Mouse (Mus musculus) lung, postnatal 10 days (tissue): ENCODE results near the gene Ctsw.
A peak's percentile ranks its signal among the peaks of the same experiment; 100 is the strongest.

ENCODE experiments used
- DNase-seq: peaks from one replicate; pipeline ENCODE4 v3.0.0; 2021

The Ctsw gene

DNA sequence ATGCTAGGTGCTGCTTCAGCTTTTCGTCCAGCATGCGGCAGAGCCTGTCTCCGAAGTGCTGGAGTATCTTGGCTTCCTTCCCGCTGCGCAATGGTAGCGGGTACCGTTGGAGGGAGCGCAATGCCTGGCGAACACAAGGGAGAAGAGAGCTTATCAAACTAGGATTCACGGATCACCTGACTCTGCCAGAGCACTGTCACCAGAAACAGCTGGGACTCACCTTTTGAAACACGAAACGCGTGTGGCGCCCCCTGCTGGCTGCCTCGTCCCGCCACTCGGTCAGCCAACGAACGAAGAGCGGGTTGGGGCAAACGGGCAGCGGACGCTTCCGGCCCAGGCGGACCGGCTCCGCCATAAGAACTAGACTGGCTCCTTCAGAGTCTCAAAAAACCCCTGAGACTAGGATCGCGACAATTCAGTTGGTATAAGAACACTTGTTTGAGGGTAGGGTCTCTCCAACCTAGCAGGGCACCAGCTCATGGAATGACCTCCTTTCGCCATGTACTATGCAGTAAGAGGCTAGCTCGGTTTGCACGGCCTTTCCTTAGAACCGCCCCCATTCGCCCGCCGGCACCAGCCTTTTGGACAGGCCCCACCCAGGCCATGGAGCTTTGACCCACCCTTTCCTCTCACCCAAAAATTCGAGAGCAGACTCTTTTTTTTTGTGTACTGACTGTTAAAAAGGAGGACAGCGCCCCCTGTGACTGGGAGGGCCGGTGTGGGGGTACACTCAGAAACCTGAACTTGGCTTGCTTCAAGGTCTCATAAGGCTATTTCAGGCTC lies 19.7 kb upstream of the Ctsw start, which contains the start of gene Mus81:
TSS of gene Mus81 (minus strand) at position 635 of the 783 bp plus-strand sequence.
- peak; percentile 99 for DNase-seq

DNA sequence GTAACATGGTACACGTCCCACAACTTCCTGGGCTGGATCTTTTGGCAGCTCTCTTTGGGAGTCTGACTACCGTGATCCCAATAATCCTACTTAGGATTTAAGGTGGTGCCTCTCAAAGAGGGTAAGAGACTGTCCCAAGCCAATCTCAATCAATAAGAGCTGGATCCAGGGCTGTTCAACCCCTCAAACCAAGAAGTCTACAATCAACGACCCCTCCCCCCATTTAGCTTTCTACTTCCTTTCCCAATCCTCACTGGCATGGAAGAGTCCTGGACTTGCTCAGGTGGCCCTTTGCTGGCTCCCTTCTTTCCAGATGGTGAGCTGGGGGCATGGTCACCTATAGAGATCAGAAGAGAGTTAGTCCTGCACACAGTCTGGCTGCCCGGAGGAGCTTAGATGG lies 18.5 kb upstream of the Ctsw start:
- peak; percentile 7 for DNase-seq

DNA sequence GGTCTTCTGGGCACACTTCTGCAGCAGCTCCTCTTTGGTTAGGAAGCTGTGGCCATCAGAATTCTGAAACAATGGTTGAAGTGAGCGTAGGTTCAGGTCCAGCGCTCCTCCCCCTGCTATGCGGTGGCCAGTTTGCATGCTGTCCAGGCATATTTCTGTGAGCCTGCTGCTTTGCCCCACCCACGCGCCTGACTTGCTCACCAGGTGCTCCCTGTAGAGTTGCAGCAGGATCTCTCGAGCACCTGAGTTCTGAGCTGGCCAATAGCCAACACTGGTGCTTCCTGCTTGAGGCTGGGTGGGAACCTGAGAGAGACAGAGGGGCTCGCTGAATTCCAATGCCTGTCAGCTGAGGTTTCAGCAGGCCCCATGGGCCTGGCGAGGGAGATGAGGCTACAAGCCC lies 18.0 kb upstream of the Ctsw start:
- DNase-seq, result peak; percentile 66

DNA sequence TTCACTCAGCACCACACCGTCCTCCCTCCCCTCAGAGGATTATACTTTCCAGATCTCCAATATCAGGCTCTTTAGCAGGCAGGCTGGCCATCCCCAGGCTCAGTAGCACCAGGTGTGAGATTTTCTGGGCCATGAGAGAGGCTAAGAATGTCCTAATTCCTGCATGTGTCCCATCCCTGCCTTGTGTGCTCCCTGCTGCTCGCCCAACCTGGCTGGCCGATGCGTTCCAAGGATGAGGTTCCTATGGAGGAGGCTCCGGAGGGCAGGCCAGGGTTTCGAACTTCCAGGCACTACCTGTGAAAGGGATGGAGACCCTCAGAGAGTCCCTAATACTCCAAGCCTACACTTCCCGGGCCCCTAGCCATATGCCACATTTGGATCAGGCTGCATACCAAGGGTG lies 17.5 kb upstream of the Ctsw start:
- DNase-seq, result no peak

DNA sequence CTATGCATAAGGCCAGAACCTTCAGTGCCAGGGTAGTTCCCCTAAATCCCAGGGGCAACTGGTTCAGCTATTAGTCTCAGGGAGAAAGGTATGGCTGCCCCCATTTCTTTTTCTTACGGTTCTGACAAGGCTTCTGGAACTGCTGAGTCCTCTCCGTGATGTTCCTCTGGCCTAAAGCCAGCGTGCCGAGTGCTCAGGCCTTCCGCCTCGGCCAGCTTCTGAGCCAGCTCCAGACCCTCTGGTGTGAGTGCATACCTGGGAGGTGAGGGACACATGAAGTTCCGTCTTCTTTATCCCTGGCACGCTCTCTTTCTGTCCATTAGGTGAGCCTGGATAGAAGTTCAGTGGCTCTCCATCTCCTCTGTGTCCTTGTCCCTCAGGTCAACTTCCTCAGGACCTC lies 17.1 kb upstream of the Ctsw start:
- peak; percentile 18 for DNase-seq

DNA sequence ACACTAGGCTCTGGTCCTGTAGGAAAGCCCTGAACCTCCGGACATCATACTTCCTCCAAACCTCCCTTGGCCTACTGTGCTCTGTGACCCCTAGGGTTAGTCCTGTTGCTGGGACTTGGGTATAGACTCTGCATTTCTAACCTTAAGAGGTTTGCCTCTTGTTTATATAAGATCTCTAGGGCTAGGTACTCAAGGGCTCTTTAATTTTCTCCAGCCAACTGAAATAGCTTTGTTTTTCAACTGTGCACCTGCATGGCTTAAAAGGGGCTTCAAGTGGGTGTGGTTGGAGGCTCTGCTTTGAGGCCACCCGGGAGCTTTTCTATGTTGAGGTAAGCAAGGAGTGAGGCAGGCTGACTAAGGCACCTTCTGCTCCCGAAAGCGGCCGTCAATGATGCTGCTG lies 16.2 kb upstream of the Ctsw start:
- no peak for DNase-seq

DNA sequence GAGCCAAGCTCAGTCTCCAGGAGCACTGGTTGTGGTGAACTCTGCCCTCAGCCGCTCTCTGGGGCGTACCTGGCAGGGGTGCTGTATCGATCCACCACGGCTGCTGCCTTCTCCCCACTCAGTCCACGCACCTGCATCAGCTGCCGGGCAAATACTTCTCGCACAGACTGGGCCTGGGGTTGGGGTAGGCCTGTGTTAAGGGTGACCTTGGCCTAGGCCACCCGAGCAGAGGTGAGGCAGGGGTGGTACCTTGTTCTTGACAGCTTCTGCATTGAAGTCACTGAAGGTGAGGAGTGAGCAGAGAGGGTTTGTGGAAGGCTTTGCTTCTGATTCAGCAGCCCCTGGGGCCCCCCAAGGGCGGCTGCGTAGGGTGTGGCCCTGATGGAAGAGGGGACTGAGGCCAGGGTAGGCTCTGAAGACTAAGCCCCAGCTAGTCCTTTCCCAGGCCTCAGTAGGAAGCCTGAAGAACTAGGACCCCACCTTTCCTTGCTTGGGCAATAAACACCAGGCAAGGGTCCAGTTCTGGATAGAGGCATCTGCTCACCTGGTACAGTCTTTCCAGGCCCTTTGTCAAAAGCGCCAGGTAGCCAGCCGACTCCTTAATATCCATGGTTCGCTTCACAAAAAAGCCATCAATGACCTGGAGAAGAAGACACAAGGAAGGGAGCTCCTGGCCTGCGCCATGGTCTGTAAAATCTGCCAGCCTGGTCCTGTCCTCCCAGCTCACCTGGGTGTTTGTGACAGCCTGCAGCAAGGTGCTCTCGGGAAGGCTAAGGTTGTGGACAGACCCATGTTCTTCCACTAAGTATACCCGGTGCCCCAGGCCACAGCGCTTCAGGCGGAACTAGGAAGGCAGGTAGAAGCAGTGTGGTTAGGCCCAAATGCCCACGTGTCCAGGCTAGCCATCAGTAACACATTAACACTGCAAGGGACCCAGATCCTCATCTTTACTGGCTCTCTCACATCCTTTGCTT lies 15.4 kb upstream of the Ctsw start:
- no peak for DNase-seq

DNA sequence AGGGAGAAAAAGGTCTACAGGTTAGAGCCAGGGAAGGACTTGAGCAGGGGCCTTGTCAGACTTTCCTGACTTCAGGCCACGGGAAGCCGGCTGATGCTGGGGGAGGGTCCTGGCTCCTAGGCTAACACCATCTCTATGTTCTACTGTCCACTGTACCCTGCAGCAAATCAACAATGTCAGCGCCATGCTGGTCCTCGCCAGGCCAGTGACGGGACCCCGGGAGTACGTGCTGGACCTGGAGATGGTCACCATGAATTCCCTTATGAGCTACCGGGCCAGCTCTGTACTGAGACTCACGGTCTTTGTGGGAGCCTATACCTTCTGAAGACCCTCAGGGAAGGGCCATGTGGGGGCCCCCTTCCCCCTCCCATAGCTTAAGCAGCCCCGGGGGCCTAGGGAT lies 13.1 kb upstream of the Ctsw start:
- DNase-seq, result no peak

DNA sequence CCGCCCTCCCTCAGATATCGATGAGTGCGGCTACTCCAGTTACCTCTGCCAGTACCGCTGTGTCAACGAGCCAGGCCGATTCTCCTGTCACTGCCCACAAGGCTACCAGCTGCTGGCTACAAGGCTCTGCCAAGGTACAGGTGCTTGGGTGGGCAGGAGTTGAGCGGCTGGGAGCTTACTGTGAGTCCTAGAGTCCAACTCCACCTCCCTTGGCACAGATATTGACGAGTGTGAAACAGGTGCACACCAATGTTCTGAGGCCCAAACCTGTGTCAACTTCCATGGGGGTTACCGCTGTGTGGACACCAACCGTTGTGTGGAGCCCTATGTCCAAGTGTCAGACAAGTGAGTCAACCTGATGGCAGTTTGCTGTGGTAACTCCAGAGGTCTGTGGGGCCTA lies 11.7 kb upstream of the Ctsw start:
- no peak for DNase-seq

DNA sequence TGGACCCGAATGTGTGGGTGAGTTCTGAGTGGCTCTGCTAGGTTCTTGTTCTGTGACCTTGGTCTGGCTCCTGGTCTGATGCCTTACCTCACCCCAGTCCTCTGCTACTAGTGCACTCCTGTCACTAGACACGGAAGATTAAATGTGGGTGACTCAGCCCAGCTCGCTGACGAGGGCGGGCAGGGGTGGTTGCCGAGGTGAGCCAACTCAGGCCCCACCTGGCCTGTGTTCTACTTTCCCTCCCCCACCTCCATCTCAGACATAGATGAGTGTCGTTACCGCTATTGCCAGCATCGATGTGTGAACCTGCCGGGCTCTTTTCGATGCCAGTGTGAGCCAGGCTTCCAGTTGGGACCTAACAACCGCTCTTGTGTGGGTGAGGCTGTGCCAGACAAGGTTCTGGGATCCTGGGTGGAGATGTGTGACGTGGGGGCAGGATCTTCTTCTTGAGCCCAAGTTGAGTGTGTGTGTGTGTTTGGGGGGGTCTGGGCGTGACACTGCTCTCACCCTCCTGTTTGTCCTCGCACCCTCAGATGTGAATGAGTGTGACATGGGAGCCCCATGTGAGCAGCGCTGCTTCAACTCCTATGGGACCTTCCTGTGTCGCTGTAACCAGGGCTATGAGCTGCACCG lies 9.5 kb upstream of the Ctsw start:
- no peak for DNase-seq

DNA sequence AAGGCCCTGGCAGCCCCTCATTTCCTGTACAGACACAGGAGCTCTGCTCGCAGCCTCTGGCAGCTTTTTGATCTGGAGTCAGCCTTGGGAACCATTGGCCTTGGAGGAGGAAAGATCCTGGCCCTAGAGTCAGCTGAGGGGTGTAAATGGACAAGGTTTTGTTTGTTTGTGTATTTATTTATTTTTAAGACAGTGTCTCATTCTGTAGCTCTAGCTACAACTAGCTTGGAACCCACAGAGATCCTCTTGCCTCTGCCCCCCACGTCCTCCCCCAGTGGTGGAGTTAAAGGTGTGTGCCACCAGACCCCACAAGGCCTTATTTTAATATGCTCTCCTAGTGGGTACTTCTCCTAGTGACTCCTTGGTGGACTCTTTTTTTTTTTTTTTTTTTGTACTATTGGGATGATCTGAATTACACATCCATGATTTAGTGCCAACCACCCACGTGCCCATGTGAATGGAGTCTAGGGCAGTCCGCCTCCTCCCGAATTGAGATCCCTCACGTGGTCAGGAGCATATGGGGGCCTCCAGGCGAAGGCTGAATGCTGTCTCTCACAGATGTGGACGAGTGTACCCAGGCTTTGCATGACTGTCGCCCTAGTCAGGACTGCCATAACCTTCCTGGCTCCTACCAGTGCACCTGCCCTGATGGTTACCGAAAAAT lies 8.8 kb upstream of the Ctsw start:
- DNase-seq, result no peak

DNA sequence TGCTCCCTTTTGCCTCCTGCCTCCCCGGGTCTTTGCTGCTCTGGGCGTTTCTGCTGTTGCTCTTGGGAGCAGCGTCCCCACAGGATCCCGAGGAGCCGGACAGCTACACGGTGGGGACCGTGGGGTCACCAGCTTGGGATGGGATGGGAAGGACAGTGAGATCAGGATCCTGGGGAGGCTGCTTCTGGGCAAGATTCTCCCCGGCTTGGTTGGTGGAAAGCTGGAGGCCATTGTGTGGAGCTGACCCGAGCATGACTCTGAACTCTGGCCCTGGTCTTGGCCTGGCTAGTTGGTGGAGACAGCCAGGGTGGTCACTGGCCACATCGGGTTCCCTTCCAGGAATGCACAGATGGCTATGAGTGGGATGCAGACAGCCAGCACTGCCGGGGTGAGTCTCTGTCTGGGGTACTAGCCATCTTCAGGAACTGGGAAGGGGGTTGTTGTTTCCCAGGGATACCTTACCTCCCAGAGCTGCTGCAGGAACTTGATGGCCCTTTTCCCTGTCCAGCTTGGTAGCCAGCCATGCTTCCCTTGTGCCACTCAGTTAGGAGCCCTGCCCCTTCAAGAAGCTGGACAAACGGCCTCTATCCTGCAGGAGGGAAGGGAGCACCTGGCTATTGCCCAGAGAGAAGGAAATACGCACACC lies 6.9 kb upstream of the Ctsw start:
- DNase-seq, result peak; percentile 30

DNA sequence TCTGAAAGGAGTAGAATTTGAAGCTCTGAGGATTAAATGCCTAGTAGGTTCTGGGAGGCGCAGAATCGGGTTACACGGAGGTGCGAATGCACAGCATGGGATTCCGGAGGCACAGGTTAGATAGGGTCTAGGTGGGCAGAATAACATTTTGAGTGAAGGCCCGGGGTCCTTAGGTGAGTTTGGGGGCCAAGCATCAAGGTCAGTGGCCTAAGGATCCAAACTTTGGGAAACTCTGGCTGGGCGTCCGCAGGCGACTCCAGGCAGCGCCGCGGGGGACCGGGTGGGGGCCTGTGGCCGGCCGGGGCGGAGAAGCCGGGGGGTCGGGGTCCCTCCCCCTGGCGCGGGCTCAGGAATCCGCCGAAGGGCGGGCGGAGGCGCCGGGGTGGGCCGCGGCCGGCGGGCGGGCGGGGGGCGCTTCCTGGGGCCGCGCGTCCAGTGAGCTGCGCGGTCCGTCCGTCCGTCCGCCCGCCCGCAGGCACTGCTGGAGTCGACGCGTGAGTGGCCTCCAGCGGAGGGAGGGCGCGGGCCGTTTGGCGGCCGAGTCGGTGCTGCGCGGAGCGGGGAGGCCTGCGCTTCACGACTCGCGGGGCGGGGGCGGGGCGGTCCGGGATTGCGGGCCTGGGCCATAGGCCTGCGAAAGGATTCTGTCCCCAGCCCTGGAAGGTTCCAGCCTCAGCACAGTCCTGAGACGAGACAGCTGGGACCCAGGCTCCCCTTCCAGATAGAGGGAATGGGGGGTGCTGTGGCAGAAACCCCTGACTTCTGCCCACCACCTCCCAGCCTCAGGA lies 6.2 kb upstream of the Ctsw start:
- peak; percentile 63 for DNase-seq

DNA sequence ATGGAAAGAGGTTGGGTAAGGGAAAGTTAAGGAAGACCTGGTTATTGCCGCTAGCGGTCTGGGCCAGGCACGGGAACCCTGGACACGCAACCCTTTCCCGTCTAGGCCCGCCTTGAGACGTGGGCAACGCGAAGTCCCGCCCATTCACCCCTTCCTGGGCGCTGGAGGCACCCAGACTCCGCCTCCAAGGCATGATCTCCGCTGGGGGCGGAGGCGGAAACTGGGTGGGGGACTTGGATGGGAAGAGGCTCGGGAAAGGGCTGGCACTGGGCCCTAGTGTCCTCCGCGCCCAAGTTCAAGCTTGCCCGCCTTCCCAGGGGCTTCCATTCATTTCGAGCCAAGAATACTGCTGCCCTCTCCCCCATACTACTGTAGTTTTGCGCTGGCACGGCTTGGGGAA lies 5.4 kb upstream of the Ctsw start, which contains the start of gene Efemp2:
TSS of gene Efemp2 (plus strand) at position 235 of the 400 bp plus-strand sequence.
- DNase-seq, result peak; percentile 95

DNA sequence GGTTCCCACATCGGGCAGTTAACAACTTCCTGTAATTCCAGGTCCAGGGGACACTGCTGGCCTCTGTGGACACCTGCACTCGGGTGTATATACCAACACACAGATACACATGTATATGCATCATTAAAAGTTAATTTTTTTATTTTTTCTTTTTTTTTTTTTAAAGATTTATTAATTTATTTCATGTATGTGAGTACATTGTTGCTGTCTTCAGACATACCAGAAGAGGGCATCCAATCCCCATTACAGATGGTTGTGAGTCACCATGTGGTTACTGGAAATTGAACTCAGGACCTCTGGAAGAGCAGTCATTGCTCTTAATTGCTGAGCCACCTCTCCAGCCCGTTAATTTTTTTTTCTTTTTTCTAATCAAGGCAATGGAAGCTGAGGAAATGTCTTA lies 4.5 kb upstream of the Ctsw start:
- no peak for DNase-seq

DNA sequence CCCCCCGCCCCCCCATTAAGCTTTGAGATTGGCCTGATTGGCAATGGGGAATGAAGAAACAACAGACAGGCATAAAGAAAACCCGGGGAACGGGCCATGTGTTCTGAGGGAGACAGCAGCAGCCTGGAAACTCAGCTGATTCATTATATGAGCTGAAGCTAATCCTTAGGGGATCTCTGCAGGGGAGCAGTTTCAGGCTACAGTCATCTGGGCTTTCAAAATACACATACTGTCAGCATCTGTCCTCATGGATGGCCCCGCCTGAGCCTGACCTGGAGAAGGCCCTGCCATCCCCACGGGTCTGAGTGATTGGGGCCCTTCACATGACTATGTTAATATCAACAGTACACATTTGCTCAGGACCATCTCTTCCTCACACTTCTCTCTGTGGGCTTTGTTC lies 3.5 kb upstream of the Ctsw start:
- no peak for DNase-seq

DNA sequence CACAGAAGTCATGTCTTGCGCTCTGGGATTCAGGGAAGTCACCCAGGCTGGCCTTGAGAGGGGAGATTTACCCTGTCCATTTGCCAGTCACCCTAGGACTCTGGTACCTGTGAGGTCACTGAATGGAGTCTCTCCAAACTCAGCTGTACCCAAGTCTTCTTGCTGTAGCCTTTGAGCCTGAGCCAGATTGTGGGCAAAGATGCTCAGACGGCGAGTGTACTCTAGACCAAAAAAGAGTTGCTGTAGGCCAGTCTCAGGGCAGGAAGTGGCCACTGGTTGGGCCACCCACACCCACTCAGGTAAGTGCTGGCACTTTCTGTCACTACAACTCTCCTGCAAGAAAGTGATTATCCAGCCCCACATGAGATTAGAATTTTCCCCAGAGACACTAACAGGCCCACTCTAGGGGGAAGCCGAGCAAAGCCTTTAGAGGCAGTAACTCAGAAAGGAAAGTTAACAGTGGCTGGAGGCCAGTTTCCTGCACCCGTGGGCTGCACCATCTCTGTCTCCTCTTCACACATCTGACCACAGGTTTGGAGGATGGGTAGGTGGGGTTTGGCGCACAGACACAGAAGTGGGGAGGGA lies 1.3 kb downstream of the Ctsw start:
- DNase-seq, result no peak

DNA sequence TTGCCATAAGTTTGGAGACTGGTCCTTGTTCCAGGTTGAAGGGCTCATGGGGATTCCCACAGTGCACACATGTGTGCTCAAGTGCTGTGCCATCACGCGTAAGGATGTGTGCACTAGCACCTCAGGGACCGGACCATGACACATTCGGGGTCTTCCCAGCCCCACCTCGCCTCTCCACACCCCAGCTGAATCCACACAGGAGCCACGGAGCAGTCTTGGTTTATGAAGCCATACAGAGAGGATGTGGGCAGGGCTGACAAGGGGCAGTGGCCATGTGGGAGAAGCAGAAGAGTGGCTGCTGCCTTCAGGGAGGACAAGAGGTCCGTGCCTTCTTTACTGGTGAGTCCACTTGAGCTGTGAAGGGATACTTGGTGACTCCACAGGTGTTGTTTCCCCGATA lies 3.3 kb downstream of the Ctsw start:
- DNase-seq, result no peak

DNA sequence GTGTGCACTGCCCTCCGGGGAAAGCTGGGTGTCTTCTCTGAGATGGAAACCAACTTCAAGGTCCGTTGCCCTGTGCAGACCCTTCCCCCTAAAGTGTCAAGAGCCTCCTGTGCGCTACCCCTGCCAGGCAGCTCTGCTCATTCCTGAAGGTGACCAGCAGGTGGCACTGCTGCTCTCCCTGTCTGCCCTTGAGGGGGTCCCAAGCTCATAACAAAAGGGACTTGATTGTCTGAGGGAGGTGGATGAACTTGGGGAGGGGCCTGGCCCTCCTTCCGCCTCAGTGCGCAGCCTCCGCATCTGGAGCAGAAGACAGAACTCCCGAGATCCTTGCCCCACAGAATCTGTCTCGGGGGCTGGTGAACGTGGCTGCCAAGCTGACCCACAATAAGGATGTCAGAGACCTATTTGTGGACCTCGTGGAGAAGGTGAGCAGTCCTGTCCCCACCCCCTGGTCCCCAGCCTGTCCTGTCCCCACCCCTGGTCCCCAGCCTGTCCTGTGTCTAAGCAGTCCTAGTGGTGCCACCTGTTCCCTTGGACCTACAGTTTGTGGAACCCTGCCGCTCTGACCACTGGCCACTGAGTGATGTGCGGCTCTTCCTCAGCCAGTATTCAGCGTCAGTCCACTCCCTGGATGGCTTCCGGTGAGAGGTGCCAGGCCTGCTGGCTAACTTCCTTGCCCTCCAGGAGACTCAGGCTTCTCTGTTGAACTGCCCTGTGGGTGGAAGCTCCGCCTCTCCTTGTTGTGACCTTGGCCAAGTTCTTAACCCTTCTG lies 4.3 kb downstream of the Ctsw start:
- DNase-seq, result peak; percentile 80

DNA sequence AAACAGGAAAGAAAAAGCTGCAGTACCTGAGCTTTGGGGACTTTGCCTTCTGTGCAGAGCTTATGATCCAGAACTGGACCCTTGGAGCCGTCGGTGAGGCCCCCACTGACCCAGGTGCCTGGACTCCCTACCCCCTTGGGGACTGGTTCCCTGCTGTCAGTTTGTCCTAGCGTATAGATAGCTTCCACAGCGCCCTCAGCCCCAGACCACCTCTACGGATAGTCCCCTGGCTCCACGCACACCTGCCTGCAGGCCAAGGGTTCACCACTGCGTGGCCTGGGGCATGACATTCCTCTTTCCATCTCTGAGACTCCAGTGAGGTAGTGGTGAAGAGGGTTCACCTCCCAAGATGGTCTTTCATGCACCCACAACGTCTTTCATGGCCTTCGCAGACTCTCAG lies 5.1 kb downstream of the Ctsw start:
- DNase-seq, result no peak
